Mouse (Mus musculus) activated CD4-positive, CD25-positive, alpha-beta regulatory T cell, adult 4 months (primary cell): Measurements from ENCODE around the gene Znrf1. TPM values are rescaled to one million over a fixed set of nuclear protein-coding genes. Genes with fewer than 3 reads are reported as not detected.
A peak's percentile ranks its signal among the peaks of the same experiment; 100 is the strongest.

Experiments
- ATAC-seq: one replicate; pipeline ENCODE4 v1.8.0; 2017
- polyA plus RNA-seq, 2 experiments: library from polyadenylated mRNA; unstranded; fragments of 100-300 nt; shearing (Covaris generic); gene quantifications; one replicate each; pipeline ENCODE4 v1.2.1; 2017

Znrf1 gene
- polyA plus RNA-seq, 2 experiments from 2014 or later: 31.6 to 41.8 TPM

GRCm38 (mm10) chr8:111599707-111600444 is 64.0 kb downstream of the Znrf1 start:
- ATAC-seq: no peak

- no peak for ATAC-seq
Observed at GRCm38 (mm10) chr8:111602050-111602449, 66.2 kb downstream of the Znrf1 start.

DNA sequence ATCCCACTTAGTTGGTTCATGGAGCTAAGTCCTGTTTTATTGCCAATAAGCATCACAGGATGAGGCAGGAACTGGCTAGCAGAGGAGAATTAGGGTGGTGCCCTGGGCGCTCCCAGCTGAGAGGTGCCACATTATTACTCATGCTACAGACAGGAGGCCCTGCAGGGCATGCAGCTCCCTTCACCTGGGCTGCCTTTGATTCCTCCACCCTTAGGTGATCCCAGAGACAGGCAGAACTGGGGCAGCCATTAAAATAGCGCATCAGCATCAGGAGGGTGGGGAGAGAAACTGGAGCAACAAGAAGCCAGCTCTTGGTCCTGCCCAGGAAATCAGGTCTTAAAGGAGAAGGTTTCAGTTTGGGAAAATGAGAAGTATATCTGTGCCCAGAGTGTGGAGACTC is 69.1 kb downstream of the Znrf1 start:
- no peak for ATAC-seq

- ATAC-seq: no peak
Observed at GRCm38 (mm10) chr8:111606961-111607360, 71.1 kb downstream of the Znrf1 start.

- no peak for ATAC-seq
Observed at GRCm38 (mm10) chr8:111607414-111607813, 71.5 kb downstream of the Znrf1 start.

- no peak for ATAC-seq
Observed at GRCm38 (mm10) chr8:111613181-111613580, 77.3 kb downstream of the Znrf1 start.

- no peak for ATAC-seq
Observed at GRCm38 (mm10) chr8:111614786-111615701, 79.1 kb downstream of the Znrf1 start.

DNA sequence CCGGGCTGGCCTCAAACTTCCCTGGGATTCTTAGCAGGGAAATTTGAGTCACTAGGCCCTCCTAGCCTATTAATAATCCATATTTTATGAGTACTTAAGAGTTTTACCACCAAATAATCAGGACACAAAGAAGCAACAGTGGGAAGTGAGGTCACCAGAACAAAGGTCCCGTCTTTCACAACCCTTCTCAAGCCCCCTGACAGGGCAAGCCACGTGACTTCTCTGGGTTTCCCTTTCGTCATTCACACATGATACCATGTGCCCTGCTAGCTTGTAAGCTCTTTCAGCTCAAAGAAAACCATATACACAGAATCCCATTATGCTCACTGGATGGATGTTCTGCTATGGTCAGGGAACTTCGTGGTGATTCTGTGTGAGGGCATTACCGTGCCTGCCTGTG is 81.9 kb downstream of the Znrf1 start:
- no peak for ATAC-seq

DNA sequence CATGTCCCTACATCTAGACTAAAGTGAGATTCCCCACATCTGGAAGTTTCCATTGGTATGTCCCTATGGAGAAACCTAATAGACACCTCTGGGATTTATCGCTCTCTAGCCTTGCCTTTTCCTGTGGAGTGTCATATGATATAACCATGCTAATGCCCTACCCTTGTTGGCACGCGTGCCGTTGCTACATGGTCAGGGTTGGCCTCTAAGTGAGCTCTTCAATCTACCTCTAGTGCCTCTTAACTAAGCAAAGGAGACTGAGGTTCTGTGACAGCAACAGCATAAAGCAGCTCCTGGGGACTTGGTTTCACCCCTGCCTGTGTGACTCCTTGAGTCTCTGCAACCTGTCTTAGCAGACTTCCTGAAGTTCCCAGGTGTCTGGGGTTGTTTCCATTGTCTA is 82.4 kb downstream of the Znrf1 start:
- no peak for ATAC-seq

- ATAC-seq: no peak
Observed at GRCm38 (mm10) chr8:111619936-111620335, 84.0 kb downstream of the Znrf1 start.

- ATAC-seq: no peak
Observed at GRCm38 (mm10) chr8:111622104-111622503, 86.2 kb downstream of the Znrf1 start.

DNA sequence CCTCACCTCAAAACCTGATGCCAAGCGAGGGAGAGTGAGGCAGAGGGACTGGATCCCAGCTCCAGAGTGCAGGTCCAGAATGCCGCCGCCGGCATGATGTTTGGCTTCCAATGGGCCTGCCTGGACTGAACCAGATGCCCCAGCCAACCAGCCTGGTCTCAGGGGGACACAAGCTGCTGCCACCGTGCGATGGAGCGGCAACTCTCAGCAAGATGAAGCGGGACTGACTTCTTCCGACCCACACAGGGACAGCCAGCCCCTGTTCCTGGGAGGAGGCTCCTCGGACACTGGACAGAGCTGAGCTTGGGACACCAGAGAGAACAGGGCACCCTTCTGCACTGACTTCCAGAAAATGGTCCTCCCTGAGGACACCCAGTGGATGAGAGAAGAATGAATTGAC is 86.7 kb downstream of the Znrf1 start:
- ATAC-seq: no peak

DNA sequence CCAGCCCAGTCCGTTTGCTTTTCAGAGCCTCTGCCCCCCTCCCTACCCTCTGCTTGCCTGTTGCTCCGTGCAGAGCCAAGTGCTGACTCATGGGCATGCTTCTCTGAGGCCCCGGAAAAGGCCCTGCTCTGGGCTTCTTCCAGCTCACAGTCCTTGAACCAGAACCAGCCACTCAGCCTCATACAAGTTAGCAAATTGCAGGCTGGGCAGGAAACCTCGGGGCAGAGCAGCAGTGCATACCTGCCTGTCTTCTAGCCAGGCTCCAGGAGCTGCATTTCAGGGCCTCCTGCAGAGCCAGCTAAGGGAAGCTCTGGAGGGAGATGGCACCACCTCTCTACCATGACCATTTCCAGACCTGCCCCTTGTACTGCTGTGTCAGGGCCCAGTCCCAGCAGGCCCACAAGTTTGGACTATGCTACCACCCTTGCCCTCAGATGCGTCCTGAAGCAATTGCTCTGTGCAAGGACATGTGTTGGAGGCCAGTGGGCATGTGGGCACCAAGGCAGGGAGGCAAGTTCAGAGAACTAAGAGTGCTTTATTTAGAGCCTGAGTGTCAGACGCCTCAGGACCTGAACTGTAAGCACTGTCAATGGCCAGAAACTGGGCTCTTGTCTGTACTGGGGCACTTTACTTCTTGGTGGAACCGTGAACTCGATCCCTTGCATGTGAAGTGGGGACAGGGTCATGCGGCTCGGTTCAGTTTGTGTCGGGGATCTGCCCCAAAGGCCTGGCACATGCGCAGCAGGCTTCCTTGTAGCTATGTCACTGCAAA is 88.4 kb downstream of the Znrf1 start:
- peak; percentile 12 for ATAC-seq

DNA sequence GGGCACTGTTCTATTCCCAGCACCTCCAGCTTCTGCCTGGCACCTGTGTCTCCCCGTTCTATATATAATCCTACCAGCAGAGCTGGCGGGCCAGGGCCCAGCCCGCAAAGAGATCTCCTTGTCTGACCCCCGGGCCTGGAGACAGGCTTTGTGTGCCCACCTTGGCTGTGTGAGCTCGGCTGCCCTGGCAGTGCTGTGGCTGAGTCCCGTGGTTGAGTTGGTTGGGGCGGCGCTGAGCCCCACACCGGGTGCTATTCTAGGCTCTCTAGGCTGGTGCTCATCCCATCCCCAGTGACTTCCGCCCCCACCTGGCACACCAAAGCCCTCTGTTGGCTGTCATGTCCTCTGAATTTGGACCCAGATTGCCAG is 88.9 kb downstream of the Znrf1 start:
- peak; percentile 13 for ATAC-seq

DNA sequence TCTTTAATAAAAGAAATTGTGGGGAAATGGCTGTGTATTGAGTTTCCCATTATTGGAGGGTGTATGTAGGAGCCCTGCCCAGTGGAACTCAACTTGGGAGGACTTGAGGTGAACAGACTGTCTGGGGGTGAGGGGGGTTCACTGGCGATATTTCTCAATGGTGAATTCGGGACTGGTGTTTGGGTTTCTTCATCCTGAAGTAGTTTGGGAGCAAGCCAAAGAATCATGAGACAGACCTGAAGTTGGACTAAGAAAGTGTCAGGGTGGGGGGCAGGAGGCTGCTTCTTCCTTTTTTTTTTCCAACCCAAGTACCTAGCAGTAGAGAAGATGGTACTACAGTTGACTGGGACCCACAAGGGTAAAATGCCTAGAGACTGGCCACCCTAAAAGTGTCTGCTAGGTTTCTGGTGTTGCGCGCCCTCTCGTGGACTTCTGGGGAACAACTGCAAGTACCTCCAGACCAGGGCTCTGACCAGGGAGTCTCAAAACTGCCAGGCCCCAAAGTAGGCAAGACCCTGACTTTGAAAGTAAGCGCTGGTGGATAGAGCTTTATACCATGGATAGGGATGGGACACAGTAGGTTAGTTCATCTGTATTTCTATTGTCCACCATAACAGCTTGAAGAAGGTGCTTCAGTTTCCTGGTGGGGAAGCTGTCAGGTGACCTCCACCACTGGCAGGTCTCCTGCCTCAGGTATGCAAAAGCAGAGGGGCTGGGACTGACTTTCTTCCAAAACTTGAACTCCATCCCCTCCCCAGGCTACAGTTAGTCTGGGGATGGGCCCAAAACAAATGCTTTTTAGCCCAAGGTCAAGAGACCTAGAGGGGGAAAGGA is 90.0 kb downstream of the Znrf1 start:
- ATAC-seq: peak; percentile 59

DNA sequence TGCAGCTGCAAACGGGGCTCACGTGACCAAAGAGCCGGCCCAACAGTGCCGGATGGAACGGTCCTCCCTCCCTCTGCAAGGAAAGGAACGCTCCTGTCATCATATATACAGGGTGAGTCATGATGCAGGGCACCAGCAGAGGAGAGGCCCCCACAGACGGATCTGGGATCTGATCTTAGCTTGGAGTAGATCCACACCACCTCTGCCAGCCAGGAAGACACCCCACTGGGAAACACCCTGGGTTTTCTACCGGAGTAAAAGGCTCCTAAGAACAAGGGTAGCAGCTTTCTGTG is 90.6 kb downstream of the Znrf1 start:
- no peak for ATAC-seq

GRCm38 (mm10) chr8:111626933-111627332 is 91.0 kb downstream of the Znrf1 start:
- no peak for ATAC-seq

- no peak for ATAC-seq
Observed at GRCm38 (mm10) chr8:111627923-111628322, 92.0 kb downstream of the Znrf1 start.

GRCm38 (mm10) chr8:111628401-111628800 is 92.5 kb downstream of the Znrf1 start:
- ATAC-seq: no peak

GRCm38 (mm10) chr8:111628894-111629501 is 93.1 kb downstream of the Znrf1 start:
- no peak for ATAC-seq

- no peak for ATAC-seq
Observed at GRCm38 (mm10) chr8:111630105-111630521, 94.2 kb downstream of the Znrf1 start, which contains the start of gene Ldhd. TSS of gene Ldhd (minus strand) at chr8:111630374.

GRCm38 (mm10) chr8:111631589-111631988 is 95.7 kb downstream of the Znrf1 start:
- ATAC-seq: no peak
